Mouse (Mus musculus) inflammation-experienced regulatory T-cells, adult 6 months (primary cell): ENCODE data around the gene Cxcl12. TPM values are rescaled to one million over a fixed set of nuclear protein-coding genes. Genes with fewer than 3 reads are reported as not detected.

ENCODE experiments used
- ATAC-seq: one replicate; pipeline ENCODE4 v1.8.0; 2017
- polyA plus RNA-seq, 3 experiments: library from polyadenylated mRNA; unstranded; fragments of 100-300 nt; shearing (Covaris generic); gene quantifications; one replicate each; pipeline ENCODE4 v1.2.1; 2017

The Cxcl12 gene
- polyA plus RNA-seq, 3 experiments from 2014 or later: not detected

DNA sequence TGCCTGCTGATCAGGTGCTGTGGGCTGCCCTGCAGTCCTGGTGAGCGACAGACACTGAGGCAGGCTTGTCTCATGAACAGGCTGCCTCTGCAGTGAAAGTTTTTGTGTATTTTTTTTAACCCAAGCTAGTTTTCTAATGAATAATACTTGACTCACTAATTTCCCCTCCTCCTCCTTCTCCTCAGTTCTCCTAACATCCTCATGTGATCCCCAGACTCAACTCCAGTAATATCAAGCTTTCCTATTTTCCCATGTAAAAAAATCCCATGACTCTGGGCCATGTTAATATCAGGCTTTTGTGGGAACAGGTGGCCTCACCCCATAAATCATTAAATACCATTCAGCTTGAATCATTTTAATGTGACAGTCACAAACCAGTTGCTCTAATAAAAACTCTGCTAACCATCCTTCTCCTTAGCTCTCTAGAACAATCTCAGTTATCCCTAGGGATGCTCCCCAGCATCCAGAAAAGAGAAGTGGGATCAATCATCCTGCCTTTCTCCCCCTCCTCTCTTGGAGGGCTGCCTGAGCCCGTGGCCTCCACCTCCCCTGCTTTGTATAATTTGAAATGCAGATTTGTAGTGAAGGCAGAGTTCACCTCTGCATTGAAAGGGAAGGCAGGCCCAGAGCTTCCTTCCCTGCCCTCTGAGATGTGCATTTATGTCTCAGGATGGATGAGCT, 6.9 kb downstream of the Cxcl12 start:
- ATAC-seq: no peak

DNA sequence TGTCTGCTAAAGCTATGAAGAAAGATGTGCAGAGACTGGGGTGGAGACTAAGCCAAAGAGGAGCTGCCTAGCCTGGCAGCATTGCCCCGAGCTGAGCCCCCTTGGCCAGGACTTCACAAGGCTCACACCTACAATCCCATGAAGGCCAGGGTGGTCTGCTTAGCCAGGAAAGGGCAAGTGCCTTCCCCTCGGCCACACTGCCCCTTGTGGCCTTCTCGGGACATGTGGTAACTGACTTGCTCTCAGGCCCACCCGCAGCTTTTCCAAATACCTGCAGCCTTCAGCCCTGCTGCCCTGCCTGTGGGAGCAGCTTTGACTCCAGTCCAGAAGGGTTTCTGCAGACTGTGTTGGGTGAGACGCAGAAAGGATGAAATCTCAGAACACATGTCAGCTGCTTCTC, 8.1 kb downstream of the Cxcl12 start:
- ATAC-seq: no peak

DNA sequence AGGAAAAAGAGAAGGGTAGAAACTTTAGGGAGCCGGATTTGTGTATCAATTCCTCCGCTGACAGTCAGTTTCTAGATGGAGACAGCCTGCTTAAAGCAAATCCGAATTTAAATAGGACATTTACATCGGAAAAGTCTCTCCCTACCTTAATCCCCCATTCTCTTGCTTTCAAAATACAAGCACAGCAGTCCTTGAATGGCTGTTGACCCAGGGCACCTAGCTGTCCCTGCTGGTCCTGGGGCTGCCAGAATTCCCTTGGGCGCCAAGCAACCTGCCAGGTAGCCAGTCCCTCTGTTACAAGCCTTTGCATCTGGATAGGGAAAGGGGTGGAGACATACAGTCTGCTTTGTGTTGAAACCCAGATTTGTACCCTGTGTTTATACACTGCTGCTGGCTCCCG, 12.0 kb downstream of the Cxcl12 start:
- no peak for ATAC-seq

DNA sequence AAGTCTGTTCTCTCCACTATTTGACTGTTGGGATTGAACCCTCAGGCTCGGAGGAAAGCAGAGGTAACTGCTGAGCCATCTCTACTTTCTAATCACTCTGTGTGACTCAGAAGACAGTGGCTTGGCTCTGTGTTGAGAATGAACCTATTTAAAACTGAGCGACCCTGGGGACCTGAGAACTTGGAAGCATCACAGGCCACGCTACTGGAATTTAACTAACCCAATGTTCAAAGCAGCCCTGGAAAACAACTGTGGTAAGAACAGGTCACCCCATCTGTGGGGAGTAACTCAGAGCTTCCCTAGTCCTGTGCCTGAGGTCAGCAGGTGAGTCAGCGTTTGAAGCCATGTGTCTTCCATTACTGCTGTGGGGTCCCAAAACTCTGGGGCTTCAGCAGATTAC, 17.0 kb downstream of the Cxcl12 start:
- ATAC-seq: no peak

DNA sequence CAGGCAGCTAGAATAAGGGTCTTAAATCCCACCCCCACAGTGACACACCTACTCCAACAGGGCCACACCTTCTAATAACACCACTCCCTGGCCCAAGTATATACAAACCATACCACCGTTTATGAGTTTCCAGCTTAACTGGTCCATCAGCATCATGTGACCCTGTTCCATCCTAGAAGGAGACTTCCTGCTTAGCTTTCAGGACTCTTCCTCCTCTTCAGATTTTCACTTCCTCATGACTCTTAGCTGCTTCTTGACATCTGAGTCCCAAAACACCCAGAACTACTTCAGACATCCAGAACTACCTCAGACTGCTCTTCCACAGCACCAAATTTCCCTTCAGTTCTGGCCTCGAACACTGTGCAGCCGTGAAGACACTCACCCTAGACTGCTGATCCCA, 22.1 kb downstream of the Cxcl12 start:
- ATAC-seq: no peak

DNA sequence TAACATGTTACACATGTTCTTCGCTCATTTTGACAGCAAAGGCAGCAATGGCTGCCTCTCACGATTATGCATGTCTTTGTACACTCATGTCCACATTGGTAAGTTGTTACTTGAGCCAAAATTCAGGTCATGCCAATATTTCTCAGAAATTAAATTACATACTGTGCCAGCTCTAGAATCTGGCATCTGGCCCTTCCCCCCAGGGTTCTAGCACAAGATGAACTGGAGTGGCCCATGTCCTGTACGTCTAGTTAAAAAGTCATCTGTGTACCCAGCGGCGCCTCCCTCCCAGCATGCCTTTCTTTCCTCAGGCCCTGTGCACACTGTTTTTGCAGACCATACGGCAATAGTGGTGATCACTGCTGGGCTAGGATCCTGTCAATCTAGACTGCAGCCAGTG, 23.4 kb downstream of the Cxcl12 start:
- no peak for ATAC-seq

DNA sequence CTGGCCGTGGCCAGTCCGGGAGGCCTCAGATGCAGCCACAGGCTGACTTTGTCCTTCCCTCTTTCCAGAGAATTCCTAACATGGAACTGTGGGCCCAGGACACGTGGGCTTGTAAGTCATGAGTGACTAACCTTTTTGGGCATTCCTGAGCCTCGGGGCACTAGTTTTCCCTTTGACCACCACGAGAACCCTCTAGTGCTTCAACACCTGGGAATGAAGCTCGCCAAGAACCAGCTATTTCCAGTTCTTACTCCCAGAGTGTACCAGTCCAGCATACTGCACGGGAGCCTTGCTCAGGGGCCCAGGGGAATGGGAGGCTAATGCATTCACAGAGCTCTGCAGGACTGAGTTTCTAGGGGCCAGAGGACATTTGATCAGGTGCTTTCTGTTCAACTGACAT, 24.3 kb downstream of the Cxcl12 start:
- no peak for ATAC-seq

DNA sequence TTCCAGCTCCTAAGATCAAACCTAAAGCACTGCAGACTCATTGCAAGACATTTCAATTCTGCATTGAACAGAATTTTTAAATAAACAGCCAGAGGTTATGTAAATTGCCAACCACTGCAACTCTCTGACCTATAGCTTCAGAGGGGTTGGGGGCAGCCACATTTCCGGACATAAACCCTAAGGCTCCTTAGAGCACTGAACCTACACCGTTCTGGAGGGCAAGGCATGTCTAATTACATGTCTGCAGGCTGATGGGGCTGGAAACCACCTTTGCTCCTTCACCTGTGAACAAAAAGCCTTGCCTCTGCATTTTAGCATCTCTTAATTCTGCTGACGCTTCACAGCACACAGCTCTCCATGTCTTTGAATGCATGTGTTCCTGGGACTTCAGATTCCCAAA, 26.9 kb downstream of the Cxcl12 start:
- no peak for ATAC-seq

DNA sequence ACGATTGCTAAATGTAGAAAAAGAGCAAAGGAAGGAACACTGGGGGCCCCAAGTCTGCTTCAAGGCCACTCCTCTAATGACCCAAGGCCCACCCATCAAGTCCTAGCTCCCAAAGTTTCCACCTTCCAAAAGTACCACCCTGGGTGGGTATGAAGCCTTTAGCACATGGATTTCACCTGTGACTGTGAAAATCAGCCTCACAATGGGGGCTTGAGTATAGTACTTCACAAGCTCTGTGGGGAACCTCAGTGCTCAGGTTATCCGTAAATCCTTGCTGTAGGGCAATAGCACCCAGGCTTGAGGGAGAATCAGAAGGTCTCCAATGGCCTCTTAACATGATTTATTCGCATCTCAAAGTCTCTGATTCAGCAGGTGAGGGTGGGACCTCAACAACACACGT, 30.5 kb downstream of the Cxcl12 start:
- no peak for ATAC-seq

DNA sequence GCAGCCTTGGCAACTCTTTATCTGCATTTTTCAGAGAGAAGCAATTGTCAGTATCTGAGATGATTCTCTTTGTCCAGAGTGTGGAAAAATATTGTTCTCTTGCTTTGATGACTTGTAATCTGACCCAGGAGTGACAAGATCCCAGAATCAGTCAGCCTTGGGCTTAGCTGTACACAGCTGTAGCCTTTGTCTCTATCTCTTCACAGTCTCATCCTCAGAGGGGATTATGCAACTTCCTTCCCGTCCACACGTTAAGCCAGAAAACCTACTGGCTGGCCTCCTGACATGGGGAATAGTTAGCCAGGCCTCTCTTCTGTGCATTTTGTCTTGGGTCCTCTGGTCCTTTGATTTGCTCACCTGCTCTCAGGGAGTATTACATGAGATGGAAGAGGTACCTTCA, 31.4 kb downstream of the Cxcl12 start:
- ATAC-seq: no peak

DNA sequence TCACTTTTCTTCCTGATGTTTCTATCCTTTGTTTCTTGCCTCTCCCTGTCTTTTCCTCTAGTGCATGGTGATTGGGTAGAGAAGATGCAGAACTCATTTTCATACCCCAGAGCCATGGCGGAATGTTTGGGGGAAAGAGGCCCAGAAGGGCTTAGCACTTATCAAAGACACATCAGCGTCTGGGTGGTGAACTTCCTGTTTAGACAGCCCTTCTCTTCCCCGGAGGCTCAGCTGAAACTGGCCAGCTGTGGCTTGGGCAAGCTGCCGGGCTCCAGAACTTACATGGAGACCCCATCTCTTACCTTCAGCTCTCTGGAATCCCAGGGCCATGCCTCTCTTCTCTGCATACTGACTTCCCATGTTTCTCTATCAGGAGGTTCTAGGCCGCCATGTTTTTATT, 32.6 kb downstream of the Cxcl12 start:
- no peak for ATAC-seq

DNA sequence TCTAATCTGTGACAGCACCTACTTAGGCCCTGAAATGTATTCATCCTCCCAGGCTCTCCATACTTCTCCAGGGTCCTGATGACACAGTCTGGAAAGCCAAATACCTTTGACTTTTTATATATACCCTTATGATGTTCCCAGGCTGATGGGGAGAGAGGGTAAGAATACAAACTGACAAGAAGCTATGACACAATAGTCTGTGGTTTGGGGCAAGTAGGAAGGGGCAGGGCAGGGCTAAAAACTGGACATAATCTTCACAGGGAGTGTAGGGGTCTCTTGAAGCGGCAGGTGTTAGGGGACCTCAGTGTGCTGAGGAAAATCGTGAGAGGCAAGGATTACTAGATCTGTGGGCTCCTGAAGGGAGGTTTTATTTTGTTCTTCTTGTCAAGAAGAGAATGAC, 33.1 kb downstream of the Cxcl12 start:
- ATAC-seq: no peak

DNA sequence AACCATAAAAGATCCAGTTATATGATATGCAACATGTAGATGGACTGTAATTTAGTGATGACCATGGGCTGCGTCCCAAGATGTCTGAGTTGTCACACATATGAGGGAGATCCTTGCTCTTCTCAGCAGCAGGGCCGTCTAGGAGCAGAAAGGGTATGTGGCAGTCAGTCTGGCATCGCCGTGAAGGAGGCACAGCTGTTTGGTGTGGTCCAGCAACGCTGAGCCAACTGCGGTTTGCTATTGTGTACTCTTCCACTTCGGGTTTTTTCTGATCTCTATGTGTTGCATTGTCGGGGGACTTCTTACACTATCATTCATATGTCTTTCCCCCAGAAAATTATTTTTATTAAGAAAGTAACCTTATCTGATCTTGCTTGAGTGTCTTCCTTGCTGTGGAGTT, 33.5 kb downstream of the Cxcl12 start:
- no peak for ATAC-seq

DNA sequence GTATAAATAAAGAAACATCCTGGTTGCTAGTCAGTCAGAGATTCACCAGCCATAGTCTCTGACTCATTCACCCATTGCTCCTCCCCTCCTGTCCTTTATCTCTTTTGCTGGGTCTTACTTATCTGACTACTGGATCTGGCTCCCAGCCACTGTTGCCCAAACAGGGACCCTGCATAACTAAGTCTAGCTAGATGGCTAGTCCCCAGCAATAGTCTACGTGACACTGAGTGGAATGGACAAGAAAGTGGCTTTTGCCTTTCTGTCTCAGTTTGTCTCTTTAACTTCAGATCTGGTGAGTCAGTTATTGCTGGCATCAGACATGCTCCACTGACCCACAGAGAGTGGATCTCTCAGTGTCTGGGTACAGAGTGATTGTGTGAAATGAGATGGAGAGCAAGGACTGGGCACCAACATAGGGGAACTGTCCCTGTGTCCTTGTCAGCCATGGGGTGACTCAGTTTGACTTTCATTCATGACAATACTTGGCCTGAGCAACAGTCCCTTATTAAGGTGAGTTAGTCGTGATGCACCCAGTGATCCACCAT, 34.6 kb downstream of the Cxcl12 start:
- no peak for ATAC-seq

DNA sequence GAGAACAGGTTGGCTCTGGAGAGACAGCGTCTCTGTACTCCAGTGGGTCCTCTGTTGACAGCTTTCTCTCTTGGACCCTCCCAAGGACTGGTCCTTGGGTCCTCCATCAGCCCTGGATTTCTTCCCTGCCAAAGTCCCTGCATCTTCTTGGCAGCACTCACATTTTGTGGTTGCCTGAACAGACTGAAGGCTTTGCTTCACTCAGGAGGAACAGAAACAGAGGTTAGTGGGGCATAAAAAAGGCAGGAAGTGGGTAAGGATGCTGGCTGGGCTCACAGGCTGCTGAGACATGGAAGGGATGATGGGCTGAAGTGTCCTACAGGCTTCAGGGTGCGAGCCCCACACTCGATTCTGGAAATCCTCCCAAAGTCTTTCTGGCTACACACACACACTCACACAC, 35.8 kb downstream of the Cxcl12 start:
- no peak for ATAC-seq

DNA sequence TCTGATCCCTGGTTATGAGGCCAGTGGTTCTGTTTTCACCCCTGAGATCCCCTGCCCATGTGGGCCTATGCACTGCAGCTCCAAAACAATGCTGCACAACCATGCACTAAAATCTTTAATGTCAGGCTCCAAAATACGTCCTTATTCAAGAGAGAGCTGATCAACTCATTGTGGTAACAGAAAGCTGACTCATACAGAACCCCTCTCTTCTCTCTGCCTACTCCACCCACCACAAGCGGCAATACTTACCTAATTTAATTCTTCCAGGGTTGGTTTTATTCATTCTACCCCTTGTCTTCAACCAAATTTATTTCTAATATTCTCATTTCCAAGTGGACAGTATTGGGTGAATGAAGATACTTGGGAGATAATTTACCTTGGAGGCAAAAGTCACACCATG, 38.5 kb downstream of the Cxcl12 start:
- no peak for ATAC-seq

DNA sequence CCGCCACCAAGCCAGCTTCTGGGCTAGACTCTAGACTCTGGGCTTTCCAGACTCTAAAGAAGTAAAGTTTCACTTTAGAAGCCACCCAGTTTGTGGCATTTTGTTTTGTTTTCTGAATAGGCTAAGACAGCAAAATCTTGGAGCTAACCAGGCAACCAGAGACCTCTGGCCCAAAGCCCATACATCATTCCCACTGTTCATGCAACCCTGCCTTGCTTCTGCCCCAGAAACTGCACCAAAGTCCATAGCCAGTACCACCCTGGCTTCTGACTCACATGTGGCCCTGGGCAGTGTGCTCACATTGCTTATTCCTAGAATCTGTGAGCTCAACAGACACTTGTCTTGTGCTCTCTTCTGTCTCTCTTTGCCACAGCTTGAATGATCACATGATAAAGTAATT, 39.0 kb downstream of the Cxcl12 start:
- no peak for ATAC-seq

DNA sequence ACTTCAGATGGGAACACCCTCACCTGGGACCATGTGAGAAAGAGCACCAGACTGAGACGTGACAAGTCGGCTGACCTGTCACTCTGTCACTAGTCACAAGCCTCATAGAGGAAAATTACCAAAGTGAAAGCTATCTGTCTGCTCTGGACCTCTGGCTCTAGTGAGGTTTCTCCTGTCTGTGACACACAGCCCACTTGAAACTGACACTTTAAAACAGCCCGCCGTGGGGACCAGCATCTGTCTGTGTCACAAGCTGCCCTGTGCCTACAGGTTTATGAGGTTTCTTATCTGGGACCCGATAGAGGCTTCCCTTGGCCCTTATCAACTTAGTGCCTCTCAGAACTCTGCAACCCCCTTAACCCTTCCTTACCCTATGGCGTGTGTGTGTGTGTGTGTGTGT, 41.8 kb downstream of the Cxcl12 start:
- ATAC-seq: no peak

DNA sequence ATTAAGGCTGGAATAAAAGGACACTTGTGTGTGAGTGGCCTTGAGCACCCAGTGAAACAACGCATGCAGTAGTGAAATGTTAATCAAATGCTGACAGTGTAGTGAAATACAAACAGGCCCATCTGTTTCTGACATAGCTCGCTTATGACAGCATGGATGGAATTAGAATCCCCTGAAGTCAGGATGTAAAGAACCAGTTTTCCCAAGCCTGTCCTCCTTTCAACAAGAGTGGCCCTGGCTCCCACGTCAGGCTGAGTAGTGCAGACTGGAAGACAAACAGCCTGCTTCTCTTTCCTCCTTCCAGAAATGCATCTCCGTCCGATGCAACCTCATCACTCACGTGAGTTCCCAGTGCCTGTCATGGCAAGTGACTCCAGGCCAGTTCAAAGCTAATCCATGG, 42.2 kb downstream of the Cxcl12 start:
- no peak for ATAC-seq

DNA sequence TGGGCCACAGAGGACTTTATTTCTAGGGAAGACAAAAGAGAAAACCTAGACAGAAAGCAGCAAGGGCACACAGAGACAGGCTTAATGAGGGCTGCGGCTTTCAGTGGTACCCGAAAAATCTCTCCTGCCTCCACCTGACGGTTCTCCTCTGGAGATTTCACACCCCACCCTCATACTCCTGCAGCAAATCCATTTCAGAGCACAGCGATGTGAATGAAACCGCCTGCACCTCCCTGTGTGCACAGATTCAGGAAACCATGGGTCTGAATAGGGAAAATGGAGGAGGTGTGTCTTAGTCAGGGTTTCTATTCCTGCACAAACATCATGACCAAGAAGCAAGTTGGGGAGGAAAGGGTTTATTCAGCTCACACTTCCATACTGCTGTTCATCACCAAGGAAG, 46.2 kb downstream of the Cxcl12 start:
- ATAC-seq: no peak

DNA sequence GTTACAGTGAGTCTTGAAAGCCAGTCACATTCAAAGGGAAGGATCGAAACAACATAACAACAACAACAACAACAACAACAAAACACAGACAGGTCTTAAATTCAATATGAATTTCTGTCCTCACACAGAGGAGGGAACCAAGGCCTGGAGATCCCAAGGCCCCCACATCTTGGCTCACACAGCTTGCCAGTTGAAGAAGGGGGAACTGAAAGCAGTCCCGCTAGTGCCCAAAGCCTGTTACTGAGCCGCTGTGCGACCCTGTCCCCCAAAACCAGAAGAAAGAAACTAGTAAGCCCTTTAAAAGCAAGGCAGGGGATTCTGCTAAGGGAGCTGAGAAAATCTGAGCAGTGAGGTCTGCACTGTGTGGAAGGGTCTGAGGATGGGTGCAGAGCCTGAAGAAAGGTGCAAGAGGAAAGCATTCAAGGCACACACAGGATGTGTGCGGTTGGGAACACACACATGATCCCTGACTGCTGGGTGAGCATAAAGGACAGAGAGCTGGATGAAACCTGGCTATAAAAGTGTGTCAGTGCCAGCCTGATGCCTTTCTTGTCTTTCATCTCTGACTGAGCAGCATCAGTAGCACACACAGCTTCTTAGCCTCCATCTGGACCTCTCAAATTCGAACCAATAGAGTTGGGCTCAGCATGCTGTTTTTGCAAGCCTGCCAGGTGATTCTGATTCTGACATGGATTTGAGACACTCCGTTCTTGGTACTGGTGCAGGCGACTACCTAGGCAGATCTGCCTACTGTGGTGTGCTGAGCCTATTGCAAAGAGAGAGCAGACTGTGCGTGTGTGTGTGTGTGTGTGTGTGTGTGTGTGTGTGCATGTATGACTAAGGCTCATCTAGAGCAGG, 50.3 kb downstream of the Cxcl12 start:
- ATAC-seq: no peak

DNA sequence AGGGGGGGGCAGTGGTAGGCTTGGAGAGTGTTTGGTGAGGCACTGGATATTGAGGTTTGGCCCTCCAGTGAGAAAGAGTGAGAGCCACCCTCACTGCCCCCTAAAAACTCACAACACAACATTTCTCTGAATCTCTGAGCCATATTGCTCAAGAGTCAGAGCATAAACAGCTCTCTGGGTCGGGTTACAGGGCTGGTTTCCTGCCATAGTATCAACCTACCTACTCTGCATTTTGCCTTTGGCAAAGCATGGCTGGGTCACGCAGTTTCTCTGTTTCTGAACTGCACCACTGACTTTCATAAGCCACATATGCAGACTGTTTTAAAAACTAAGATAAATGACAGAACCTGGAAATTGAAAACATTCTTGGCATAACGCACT, 51.0 kb downstream of the Cxcl12 start:
- no peak for ATAC-seq

DNA sequence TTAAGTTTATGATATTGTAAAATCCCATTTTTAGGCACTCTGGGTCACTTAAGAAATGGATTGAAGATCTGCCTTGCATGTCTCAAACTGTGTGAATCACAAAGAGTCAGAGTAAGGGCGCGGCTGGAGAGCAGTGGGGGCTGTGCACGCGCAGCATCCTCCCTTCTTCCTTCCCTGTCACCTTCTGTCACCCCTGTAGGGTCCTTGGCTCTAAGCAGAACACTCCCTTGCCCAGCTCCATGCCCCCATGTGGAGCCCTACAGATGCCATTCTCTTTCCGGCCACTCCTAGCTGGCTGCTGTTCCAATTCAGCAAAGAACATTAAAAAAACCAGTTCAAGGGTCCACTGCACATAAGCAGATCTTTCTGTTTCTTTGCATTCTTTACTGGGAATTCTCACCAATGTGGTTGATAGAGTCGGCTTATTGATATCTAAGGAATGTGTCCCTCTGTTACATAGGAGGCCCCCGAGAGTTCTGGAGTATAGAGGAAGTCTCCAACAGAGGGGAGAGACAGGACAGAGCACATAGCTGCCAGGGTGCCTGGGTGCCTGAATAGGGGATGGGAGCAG, 51.7 kb downstream of the Cxcl12 start:
- ATAC-seq: no peak

DNA sequence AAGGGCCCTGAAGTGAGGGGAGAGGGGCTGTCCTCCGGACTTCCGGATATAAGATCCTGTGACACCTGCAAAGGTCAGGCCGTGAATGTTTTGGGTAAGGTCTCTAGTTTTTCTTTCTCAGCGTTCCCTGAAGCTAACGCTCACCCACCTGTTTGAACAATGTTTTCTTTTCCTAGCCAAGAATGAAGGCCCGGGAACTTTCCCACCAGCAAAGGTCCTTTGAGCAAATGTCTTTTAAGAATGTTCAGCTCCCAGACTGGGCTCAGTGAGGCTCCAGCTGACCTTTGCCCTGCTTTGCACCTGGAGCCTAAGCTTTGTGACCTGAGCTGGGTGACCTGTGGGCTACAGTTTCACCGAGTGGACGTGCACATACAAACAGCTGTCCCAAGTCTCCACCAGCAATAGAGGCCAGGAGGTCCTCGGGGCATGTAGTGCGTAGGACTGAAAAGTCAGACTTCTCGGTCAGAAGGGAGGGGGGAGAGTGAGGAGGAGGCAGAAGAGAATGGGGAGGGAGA, 52.6 kb downstream of the Cxcl12 start:
- no peak for ATAC-seq
